Mouse (Mus musculus): ENCODE measurements at regions not wholly inside any gene's neighbourhood (a gene's known extent, or its start where the extent isn't known, plus 50 kb on each side); places are given as distances from the start of the nearest gene placed in this dataset. TPM values are rescaled to one million over a fixed set of nuclear protein-coding genes. Genes with fewer than 3 reads are reported as not detected.

Small RNAs in the stretch of these regions (microRNA-seq; reads per million reads assigned to microRNA genes)
- not detected for gene Mir195b (ENCODE audit: borderline number of aligned reads)
